Mouse (Mus musculus): ENCODE results near the gene Nup93.

The Nup93 gene

DNA sequence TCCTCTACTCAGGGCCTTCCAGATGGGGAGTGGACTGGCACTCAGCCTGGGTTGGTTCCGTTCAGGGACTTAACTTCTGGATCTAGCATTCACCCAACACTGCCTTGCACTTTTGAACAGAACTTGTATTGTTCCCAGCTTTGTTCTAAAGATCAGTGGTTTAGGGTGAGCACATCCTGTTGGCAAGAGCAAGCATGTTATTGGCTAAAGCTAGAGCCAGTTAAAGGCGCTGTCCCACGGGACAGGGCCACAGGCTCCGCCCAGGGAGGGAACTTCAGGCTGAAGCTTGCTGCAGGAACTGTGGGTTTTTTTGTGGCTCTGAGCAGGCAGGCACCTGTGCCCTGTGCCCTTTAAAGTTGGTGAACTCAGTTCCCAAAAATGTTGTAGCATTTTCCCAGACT, 148.9 kb downstream of the Nup93 start:
- DNase-seq (ENCODE audit: low spot score) = peak; percentile 62

DNA sequence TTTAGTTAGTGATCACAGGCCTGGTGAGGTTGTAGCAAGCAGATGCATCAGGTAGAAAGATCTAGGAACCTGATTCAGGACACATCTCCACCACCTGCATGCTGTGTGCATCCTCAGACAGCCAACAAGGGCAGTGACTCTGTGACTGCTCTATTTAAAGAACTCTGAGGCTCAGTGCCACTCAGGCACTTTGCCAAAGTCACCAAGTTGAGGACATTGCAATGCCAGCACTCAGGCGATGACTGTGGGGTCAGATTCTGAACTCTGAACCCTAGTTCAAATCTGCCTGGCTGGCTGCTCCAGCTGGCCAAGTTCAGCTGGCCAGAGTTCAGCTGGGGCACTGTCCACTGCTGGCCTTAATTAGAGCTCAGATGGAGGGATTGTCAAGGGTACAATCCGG, 149.5 kb downstream of the Nup93 start:
- no peak for DNase-seq (ENCODE audit: low spot score)

DNA sequence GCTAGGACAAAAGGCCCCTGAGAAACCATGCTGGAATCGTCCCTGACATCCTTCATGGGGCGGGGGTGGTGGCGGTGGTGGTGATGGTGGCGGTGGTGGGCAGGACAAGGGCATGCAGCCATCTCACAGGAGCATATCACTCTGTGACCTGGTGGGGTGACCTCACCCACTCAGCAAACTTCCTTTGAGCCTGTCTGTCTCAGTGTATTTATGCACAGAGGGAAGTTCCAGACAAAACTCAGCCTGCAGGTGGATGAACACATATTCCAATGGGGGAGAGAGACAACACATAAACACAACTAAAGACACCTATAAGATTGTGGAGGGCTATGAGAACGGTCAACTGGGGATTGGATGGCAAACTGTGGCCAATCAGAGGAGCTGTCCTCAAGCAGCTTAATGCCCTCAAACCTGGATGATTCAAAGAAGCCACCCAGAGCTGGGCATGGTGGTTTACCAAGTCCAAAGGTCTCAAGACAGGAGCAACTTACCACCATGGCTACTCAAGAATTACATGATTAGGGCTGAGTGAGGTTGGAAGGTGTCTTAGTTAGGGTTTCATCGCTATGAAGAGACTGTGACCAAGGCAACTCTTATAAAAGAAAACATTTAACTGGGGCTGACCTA, 150.4 kb downstream of the Nup93 start:
- DNase-seq (ENCODE audit: low spot score) = no peak

DNA sequence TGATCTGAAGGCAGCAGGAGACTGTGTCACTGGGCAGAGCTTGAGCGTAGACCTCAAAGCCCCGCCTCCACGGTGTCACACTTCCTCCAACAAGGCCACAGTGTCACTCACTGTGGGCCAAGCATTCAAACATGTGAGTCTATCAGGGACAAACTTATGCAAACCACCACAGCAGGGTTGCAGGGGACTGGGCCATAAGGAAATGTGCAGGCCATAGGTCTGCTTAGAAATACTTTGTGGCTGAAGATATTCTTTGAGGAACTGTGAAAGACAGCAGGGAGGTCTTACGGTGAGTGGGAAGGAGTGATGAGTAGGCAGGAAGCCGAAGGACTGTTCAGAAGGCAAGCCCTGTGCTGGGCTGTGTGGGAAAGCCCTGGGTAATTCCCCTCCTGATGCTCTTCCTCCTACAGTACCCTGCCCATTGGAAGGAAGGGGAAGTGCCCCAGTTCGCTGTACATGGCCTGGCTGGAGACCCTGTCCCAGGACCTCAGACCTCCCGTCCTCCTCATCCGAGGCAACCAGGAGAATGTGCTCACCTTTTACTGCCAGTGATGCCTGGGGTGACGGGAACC, 151.1 kb downstream of the Nup93 start:
- DNase-seq (ENCODE audit: low spot score) = no peak

Data from ovary, adult 18-20 months (tissue).